Mouse (Mus musculus): ENCODE measurements around the gene Pola2.

Gene Pola2

DNA sequence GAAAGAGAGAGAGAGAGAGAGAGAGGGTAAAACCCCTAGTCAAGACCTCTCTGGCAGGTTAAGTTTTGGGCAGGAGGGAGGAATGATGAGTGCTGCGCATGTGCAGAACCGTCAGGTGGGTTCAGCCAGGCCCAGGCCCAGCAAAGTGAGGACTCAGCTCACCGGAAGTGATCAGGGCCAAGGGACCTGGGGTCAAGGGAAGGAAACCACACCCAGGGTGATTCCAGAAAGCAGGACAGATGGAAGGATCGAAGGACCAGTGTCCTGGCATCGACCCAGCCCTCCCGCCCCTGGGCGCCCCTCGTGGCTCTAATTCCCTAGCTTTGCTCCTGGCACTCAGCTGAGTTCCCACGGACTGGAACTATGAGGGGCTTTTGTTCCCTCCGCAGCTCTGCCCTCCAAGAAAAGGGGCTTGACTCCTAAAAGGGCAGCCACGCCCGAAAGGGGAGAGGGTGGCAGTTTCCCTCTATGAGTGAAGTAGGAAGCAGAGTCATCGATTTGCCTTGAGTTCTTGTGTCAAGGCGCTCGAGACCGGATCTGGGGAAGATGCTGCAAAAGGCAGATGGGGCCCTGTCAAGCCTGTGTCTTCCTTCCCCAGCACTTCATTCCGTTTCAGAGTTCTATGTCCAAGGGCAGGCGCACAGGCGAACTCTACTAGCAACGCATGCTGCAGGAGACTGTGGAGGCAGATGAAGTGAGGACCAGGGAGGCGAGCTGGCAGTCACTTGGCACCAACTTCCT, 26.7 kb downstream of the Pola2 start:
- no peak for DNase-seq (ENCODE audit: low read depth)

GRCm38 (mm10) chr19:5935691-5936090, 28.3 kb downstream of the Pola2 start:
- DNase-seq (ENCODE audit: low read depth): no peak

GRCm38 (mm10) chr19:5935266-5935665, 28.7 kb downstream of the Pola2 start:
- peak; percentile 55 for DNase-seq (ENCODE audit: low read depth)

DNA sequence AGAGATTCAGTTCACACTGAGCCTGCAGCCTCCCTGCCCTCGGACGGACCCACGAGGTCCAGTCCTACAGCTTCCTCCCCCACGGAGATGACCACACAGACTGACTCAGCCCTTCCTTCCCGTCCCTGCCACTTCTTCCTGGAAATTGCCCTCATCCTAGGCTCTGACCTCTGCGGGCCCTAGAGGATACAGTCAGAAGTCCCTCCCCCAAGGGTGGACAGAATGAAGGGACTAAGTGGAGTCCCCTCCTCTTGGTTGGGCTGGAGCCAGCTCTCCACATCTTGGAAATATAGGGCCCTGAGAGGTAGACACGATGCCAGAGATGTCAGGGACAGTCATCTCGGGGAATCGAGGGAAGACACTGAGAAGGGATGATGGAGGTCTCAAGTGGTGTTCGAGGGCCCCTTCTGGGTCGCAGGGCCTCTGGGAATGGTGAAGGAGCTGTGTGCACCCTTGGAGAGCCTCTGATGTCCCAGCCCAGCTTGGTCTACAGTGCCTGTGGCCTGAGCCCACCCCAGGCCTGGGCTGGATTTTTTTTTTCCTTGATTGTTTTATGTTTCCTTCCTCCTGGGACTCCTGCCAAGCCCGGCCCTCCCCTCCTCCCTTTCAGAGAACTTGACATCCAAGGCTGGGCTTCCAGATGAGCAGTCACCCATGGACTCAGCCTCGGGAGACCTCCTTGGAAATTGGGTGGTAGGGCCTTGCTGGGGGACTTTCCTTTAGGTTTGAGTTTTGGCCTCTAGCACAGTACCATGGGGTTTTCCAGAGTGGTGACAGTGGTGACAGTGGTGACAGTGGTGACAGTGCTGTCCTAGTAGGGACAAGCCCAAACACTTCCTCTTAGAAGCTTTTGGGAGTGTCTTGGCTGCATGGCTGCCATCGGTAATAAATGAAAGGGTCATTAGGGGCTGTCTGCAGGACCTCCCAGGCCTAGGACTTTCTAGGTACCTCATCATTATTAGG, 34.1 kb downstream of the Pola2 start:
- peak; percentile 73 for DNase-seq (ENCODE audit: low read depth)

DNA sequence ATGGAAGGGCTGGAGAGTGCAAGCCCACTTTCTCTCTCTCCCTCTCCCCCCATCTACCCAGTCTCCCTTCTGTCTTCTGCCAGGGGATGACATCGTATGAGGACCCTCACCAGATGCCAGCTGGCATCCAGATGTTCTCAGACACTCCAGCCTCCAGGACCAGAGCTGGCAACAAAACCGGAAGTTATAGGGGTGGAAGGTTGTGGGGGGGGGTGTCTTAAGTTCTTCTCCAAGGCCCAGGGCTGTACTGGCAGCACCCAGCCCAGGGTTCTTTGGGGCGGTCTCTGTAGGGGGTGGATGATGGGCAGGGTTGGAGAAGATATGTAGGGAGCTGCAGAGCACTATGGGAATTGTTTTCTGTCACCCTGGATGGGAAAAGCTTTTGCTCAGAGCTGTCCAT, 35.5 kb downstream of the Pola2 start:
- no peak for DNase-seq (ENCODE audit: low read depth)

DNA sequence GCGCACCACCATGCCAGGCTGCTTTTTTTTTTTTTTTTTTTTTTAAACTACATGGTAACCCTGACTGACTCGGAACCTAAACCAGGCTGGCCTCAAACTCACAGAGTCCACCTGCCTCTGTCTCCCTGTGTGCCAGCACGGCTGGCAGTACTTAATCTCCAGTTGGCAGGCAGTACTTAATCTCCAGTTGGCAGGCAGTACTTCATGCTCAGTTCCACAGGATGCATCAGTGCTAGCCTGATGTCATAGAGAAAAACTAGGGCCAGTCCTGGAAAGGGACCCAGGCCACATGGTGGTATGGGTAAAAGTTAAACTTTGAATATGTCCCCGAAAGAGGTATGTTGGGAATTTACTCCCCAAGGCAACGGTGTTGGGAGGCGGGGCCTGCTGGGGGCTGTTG, 35.9 kb downstream of the Pola2 start:
- DNase-seq (ENCODE audit: low read depth): no peak

DNA sequence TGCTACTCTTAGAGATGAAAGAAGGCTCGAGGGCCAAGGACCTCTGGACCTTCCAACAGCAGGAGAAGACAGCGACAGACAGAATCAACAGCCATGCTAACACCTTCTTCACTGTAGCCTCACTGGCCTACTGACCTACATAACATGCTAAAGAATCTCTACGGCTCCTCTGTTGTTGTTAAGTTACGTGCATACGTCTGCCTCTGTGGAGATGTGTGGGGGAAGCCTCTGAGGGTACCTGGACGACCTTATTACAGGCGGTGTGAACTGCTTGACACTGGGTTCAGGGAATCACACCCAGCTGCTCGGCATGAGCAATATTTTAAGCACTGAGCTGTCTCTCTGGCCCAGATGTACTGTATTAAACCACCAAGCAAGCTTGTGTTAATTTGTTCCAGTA, 36.5 kb downstream of the Pola2 start:
- no peak for DNase-seq (ENCODE audit: low read depth)

DNA sequence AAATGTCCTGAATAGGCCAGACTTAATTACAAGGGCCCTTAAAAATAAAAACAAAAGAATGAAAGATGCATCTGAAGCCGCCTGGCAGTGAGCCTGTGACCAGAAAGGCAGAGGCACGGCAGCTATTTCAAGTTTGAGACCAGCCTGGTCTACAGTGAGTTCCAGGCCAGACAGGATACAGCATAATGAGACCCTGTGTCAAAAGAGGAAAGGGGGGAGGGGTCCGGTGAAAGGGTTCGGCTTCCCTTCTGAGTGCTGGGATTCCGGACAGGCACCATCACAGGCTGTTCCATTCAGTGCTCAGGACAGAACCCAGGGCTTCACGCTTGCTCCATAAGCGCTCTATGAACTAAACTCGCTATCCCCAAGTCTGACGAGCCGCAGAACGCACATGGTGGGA, 37.0 kb downstream of the Pola2 start:
- DNase-seq (ENCODE audit: low read depth): no peak

DNA sequence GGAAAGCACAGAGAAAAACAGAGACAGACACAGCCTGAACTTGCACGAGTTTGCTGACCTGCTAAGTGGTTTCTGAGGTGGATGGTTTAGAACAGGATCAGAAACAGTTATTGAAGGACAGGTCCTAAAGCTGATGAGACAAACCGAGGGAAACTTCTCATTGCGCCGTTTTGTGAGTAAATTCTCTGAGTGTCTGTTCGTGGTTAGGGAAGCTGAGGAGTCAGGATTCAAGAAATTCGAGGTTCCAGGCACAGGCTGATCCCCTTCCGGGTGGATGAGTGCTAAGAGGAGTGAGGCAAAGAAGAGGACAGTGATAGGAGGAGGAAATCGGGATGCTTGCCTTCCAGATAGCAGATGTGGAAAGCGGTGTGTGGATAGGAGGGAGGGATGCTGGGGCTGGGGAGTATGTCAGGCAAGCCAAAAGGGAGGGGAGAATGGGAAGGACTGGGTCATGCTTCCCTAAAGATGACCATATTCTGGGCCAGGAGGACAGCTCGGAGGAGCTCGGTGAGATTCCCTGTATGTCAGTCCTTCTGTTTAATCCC, 38.6 kb downstream of the Pola2 start:
- DNase-seq (ENCODE audit: low read depth): peak; percentile 73

- DNase-seq (ENCODE audit: low read depth): peak; percentile 100
Measured at GRCm38 (mm10) chr19:5924713-5925093, 39.3 kb downstream of the Pola2 start, which contains the start of gene Cdc42ep2. Gene Cdc42ep2 (minus strand): TSS chr19:5924816.

GRCm38 (mm10) chr19:5923990-5924712, 39.9 kb downstream of the Pola2 start:
- DNase-seq (ENCODE audit: low read depth): peak; percentile 97

GRCm38 (mm10) chr19:5922963-5923362, 41.0 kb downstream of the Pola2 start:
- no peak for DNase-seq (ENCODE audit: low read depth)

- no peak for DNase-seq (ENCODE audit: low read depth)
Measured at GRCm38 (mm10) chr19:5922119-5922942, 41.7 kb downstream of the Pola2 start.

GRCm38 (mm10) chr19:5921715-5922114, 42.3 kb downstream of the Pola2 start:
- DNase-seq (ENCODE audit: low read depth): peak; percentile 53

DNA sequence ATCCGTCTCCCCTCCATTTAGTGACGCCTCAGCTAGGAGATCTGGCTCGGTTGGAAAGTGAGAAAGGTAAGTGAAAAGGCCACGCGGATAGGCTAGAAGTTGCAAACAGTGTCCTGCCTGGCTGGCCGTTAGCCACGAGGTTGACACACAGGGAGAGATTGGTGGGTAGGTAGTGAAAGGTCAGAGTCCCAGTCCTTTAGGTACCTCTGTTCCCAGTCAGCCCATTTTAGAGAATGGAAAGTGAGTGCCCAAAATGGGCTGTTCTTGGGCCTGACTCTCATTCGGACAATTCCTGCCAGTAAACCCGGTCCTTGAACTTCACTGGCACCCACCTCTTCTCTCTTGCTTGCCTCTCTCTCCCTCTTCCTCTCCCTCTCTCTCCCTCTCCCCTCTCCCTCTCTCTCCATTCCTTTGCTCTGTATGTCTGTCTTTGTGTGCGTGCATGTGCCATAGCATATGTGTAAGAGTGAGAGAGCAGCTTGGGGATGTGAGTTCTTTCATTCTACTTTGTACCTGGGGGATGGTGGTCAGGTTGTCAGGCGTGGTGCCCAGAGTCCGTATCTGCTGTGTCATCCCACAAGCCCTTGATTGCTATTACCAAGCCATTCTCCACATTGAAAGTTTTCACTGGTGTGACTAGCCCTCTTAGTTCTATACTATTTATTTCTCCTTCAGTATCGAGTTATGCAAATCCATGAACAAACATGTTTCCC, 50.8 kb downstream of the Pola2 start, which contains the start of gene Dpf2:
TSS of gene Dpf2 (minus strand) at position 4 of the 713 bp plus-strand sequence.
- peak; percentile 43 for DNase-seq (ENCODE audit: low read depth)

DNA sequence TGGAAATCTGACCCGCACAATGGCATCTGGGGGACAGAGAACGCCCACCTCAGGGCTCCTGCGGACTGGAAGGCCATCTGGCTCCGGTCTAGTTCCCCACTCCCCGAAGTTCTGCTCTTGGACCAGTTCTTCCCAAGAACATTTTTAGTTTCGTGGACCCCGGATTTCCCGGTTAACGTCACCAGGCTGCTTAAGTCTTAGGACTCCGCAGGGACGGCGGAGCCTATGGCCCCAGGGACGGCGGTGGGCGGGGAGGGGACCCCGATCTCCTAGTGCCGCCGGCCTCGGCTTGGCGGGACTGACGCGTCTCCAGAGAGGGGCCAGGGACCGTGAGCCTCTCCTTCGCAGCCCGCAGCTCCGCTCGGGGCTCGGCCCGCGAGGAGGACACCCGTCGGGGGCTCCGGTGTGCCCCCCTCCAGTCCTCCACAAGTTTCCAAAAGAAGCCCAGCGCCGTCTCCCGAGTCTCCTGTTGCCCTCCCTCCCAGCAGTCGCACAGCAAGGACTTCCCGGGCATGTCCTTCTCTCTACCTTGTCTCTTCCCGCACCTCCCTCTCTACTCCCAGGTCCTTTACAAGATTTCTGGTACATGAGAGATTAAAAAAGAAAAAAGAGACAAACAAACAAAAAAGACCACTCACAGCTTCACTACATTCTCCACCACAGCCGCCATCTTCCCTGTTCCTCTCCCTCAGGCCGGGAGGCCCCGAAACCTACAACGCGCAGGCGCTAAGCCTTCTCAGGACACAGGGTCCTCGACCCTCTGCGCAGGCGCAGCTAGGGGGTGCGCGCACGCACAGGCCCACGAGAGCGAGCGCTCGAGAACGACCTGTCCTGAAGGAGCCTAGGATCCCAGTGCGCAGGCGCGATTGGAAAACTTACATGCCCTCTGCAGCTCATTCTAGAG, 51.6 kb downstream of the Pola2 start:
- peak; percentile 100 for DNase-seq (ENCODE audit: low read depth)

DNA sequence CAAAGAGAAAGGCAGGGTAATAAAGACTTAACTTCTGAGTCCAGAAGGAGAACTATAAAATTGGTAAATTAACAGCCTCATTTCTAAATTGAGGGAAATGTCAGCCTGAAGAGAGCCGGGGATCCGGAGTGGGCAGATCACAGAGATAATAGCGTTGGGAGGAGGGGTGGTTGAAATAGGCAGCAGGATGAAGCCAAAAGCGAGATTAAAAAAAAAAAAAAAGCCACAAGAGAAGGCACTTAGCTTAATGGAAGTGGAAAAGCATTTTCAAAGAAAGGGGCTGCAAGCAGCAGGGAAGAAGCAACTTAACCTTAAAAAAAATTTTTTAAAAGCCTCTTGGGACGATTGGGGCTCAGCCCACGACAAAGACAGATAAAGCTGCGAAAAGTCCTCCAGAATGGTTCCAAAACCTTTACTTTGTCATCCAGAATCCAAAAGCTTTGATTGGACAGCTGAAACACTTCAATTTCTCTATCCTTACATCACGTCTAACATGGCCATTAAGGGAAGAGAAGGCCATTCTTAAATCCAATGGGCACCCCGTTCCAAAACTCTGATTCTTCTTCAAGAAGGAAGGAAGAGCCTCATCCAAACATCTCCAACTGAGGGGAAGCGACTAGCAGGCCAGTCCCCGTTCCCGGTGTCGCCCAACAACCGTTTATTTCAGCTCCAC, 52.4 kb downstream of the Pola2 start:
- DNase-seq (ENCODE audit: low read depth): peak; percentile 59

GRCm38 (mm10) chr19:5910221-5910620, 53.8 kb downstream of the Pola2 start:
- DNase-seq (ENCODE audit: low read depth): peak; percentile 64

DNA sequence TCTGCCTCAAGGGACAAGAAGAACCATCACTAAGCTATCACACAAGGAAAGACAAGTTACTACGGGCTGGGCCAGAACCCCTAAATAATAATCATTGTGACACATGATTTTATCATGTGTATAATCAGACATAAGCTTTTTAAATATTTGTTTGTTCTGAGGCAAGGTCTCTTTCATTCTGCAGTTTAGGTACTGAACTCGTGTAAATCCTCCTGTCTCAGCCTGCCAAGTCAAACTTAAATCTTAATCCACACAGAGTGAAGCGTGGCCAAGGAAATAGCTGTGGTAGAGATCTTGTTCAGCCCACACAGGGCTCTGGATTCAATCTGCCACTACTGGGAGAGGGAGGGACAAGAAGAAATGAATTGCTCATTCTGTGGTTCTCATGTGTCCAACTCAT, 56.7 kb downstream of the Pola2 start:
- DNase-seq (ENCODE audit: low read depth): no peak

All from NIH3T3 (cell line).